Mouse (Mus musculus): Measurements from ENCODE around the gene Sidt1. TPM values are rescaled to one million over a fixed set of nuclear protein-coding genes. Genes with fewer than 3 reads are reported as not detected.

Gene Sidt1
- polyA plus RNA-seq, 1 experiment from 2014 or later, result 0.45 TPM

DNA sequence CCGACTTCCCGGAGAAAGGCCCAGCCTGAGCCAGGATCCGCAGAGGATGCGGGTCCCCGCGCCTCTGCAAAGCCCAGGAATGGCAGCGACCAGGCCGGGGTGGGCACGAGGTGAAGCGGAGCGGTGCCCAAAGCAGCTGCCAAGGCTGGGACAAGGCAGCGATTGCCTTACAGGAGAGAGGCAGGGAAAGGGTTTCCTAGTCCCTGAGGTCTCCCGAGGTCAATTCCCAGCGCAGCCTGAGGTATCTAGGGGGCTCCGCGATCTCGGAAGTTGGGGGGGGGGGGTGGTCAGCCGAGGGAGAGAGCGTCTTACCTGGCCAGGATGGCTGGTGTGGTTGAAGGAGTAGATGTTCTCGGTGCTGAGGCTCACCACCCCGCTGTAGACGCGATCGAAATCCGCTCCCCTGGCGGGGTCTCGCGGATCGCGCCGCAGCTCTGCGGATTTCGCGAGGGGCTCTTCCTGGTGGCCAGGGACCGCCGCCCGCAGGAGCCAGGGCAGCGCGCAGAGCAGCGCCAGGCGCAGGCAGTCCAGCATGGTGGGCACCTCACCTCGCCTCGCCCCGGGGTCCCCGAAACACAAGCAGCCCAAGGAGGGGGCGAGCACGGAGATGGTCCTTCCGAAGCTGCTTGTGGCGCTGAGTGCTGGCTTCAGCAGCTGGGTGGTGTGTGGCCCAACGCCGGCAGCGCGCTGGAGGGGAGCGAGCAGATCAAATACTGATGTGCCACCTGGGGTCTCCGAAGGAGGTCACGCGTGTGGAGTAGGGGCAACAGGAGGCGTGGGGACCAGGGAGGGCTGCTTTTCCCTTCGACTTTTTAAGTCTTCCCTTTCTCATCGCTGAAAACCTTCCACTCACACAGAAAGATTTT is 768 bp downstream of the Sidt1 start:
- Histone ChIP-seq H3K4me2 (replicated peaks) (peak overlapping the region; percentile 97), H3K36me3 (no peaks in the 10 kb centered on the region), H3K4me3 (peak overlapping the region; percentile 50), H3K27ac (no peak overlapping the region), H3K9me3 (no peaks in the 10 kb centered on the region), H3K27me3 (peaks cover 28% of the 10 kb centered on the region), H3K9ac (peak overlapping the region; percentile 34), H3K4me1 (peaks cover 9% of the 10 kb centered on the region; the same call in 1 of the 2 replicates)
- WGBS, result under 1% methylated on average over 58 of the region's 60 CpGs
- peak; percentile 63; the same call in 1 of the 2 replicates for ATAC-seq (ENCODE audit: insufficient number of reproducible peaks, insufficient read depth, low FRiP score, low TSS enrichment)

GRCm38 (mm10) chr16:44331671-44331994 is 1.4 kb downstream of the Sidt1 start:
- WGBS, result 12% methylated on average over 6 of the region's 6 CpGs
- Histone ChIP-seq H3K27me3 (peaks cover 28% of the 10 kb centered on the region), H3K9ac (peak overlapping the region; percentile 34; the same call in 1 of the 2 replicates), H3K4me3 (peak overlapping the region; percentile 50), H3K36me3 (no peaks in the 10 kb centered on the region), H3K4me1 (peaks cover 9% of the 10 kb centered on the region; the same call in 1 of the 2 replicates), H3K27ac (no peak overlapping the region), H3K9me3 (no peaks in the 10 kb centered on the region), H3K4me2 (replicated peaks) (peak overlapping the region; percentile 97)
- ATAC-seq (ENCODE audit: insufficient number of reproducible peaks, insufficient read depth, low FRiP score, low TSS enrichment), result peak; percentile 37; the same call in 1 of the 2 replicates

DNA sequence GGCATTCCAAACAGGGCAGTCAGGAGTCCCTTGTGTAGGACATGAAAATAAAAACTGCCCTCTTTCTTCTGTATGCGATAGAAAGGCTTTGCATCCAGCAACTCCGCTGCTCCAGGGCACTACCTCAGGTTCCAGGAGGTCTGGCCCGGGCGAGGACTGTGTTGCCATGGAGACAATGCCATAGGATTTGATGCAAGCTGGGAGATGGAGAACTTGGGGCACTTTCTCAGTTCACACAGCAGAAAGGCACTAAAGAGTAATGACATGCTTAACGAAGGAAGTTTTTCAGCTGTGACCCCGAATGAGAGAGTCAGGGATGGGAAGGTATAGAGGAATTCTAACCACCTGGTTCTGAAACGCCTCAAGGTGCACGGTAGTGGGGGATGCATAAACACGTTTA is 1.8 kb downstream of the Sidt1 start:
- H3K9ac ChIP-seq, result no peak overlapping the region
- H3K36me3 ChIP-seq, result no peaks in the 10 kb centered on the region
- 17% methylated on average over 9 of the region's 9 CpGs for WGBS
- H3K4me3 ChIP-seq, result no peak overlapping the region
- peaks cover 28% of the 10 kb centered on the region for H3K27me3 ChIP-seq
- no peak overlapping the region for H3K27ac ChIP-seq
- H3K4me2 ChIP-seq (replicated peaks), result no peak overlapping the region
- peaks cover 9% of the 10 kb centered on the region; the same call in 1 of the 2 replicates for H3K4me1 ChIP-seq
- ATAC-seq (ENCODE audit: insufficient number of reproducible peaks, insufficient read depth, low FRiP score, low TSS enrichment), result no peak
- H3K9me3 ChIP-seq, result no peaks in the 10 kb centered on the region

GRCm38 (mm10) chr16:44330657-44331056 is 2.3 kb downstream of the Sidt1 start:
- Histone ChIP-seq H3K27ac (no peak overlapping the region), H3K4me3 (no peak overlapping the region), H3K9me3 (no peaks in the 10 kb centered on the region), H3K4me2 (replicated peaks) (no peak overlapping the region), H3K9ac (no peak overlapping the region), H3K4me1 (peaks cover 9% of the 10 kb centered on the region; the same call in 1 of the 2 replicates), H3K27me3 (peaks cover 28% of the 10 kb centered on the region), H3K36me3 (no peaks in the 10 kb centered on the region)
- no peak for ATAC-seq (ENCODE audit: insufficient number of reproducible peaks, insufficient read depth, low FRiP score, low TSS enrichment)
- WGBS, result 79% methylated on average over 9 of the region's 9 CpGs

- Histone ChIP-seq H3K27me3 (peaks cover 24% of the 10 kb centered on the region), H3K4me3 (no peak overlapping the region), H3K9ac (no peak overlapping the region), H3K27ac (no peak overlapping the region), H3K36me3 (no peaks in the 10 kb centered on the region), H3K9me3 (no peaks in the 10 kb centered on the region), H3K4me2 (replicated peaks) (no peak overlapping the region), H3K4me1 (peaks cover 9% of the 10 kb centered on the region; the same call in 1 of the 2 replicates)
- no peak for ATAC-seq (ENCODE audit: insufficient number of reproducible peaks, insufficient read depth, low FRiP score, low TSS enrichment)
- WGBS, result 40% methylated on average over 4 of the region's 4 CpGs
These were observed 4.4 kb downstream of the Sidt1 start for GRCm38 (mm10) chr16:44328644-44329043.

GRCm38 (mm10) chr16:44320232-44320631 is 12.8 kb downstream of the Sidt1 start:
- WGBS, result 75% methylated on average over 3 of the region's 3 CpGs
- no peak for ATAC-seq (ENCODE audit: insufficient number of reproducible peaks, insufficient read depth, low FRiP score, low TSS enrichment)
- Histone ChIP-seq H3K27ac (no peak overlapping the region), H3K4me3 (no peak overlapping the region), H3K4me2 (replicated peaks) (no peak overlapping the region), H3K36me3 (no peaks in the 10 kb centered on the region), H3K9me3 (no peaks in the 10 kb centered on the region), H3K27me3 (no peaks in the 10 kb centered on the region), H3K9ac (no peak overlapping the region), H3K4me1 (no peaks in the 10 kb centered on the region)

DNA sequence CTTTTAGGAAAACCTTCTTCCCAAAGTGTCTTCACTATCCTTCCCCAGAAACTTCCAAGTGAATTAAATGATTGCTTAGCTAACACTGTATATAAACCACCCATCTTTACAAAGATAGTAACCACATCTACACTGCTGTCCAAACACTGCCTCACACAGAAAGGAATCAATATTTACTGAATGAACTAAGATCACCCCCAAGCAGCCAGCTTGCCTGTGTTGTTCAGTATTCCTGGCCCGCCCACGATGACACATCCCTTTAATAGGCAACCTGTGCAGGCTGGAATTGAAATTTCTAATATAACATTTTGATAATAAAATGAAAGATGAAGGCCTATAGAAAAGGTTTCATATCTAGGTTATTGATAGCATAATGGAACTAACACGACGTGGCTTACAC is 16.6 kb downstream of the Sidt1 start:
- H3K4me1 ChIP-seq, result no peaks in the 10 kb centered on the region
- no peak overlapping the region for H3K4me3 ChIP-seq
- no peaks in the 10 kb centered on the region for H3K9me3 ChIP-seq
- no peaks in the 10 kb centered on the region for H3K27me3 ChIP-seq
- no peak overlapping the region for H3K9ac ChIP-seq
- WGBS, result 89% methylated on average over 4 of the region's 4 CpGs
- ATAC-seq (ENCODE audit: insufficient number of reproducible peaks, insufficient read depth, low FRiP score, low TSS enrichment), result no peak
- no peak overlapping the region for H3K27ac ChIP-seq
- no peak overlapping the region for H3K4me2 ChIP-seq (replicated peaks)
- no peaks in the 10 kb centered on the region for H3K36me3 ChIP-seq

GRCm38 (mm10) chr16:44313422-44313821 is 19.6 kb downstream of the Sidt1 start:
- H3K9ac ChIP-seq, result no peak overlapping the region
- no peaks in the 10 kb centered on the region for H3K36me3 ChIP-seq
- no peak overlapping the region for H3K27ac ChIP-seq
- WGBS, result 77% methylated on average over 4 of the region's 4 CpGs
- H3K4me1 ChIP-seq, result no peaks in the 10 kb centered on the region
- no peaks in the 10 kb centered on the region for H3K27me3 ChIP-seq
- no peak for ATAC-seq (ENCODE audit: insufficient number of reproducible peaks, insufficient read depth, low FRiP score, low TSS enrichment)
- H3K4me2 ChIP-seq (replicated peaks), result no peak overlapping the region
- no peak overlapping the region for H3K4me3 ChIP-seq
- no peaks in the 10 kb centered on the region for H3K9me3 ChIP-seq

- H3K36me3 ChIP-seq, result no peaks in the 10 kb centered on the region
- H3K27me3 ChIP-seq, result no peaks in the 10 kb centered on the region
These were observed 27.4 kb downstream of the Sidt1 start for GRCm38 (mm10) chr16:44305606-44306005.

GRCm38 (mm10) chr16:44303822-44304221 is 29.2 kb downstream of the Sidt1 start:
- 70% methylated on average over 2 of the region's 2 CpGs for WGBS
- H3K9me3 ChIP-seq, result no peaks in the 10 kb centered on the region
- H3K4me2 ChIP-seq (replicated peaks), result no peak overlapping the region
- H3K27ac ChIP-seq, result no peak overlapping the region
- no peaks in the 10 kb centered on the region for H3K36me3 ChIP-seq
- ATAC-seq (ENCODE audit: insufficient number of reproducible peaks, insufficient read depth, low FRiP score, low TSS enrichment), result no peak
- no peaks in the 10 kb centered on the region for H3K4me1 ChIP-seq
- no peaks in the 10 kb centered on the region for H3K27me3 ChIP-seq
- H3K4me3 ChIP-seq, result no peak overlapping the region
- H3K9ac ChIP-seq, result no peak overlapping the region

More at GRCm38 (mm10) chr16:44305606-44306005, 27.4 kb downstream of the Sidt1 start:
- Histone ChIP-seq H3K9ac (no peak overlapping the region), H3K4me2 (replicated peaks) (no peak overlapping the region), H3K27ac (no peak overlapping the region), H3K4me1 (no peaks in the 10 kb centered on the region), H3K4me3 (no peak overlapping the region), H3K9me3 (no peaks in the 10 kb centered on the region)
- 49% methylated on average over 3 of the region's 3 CpGs for WGBS
- ATAC-seq (ENCODE audit: insufficient number of reproducible peaks, insufficient read depth, low FRiP score, low TSS enrichment), result no peak

DNA sequence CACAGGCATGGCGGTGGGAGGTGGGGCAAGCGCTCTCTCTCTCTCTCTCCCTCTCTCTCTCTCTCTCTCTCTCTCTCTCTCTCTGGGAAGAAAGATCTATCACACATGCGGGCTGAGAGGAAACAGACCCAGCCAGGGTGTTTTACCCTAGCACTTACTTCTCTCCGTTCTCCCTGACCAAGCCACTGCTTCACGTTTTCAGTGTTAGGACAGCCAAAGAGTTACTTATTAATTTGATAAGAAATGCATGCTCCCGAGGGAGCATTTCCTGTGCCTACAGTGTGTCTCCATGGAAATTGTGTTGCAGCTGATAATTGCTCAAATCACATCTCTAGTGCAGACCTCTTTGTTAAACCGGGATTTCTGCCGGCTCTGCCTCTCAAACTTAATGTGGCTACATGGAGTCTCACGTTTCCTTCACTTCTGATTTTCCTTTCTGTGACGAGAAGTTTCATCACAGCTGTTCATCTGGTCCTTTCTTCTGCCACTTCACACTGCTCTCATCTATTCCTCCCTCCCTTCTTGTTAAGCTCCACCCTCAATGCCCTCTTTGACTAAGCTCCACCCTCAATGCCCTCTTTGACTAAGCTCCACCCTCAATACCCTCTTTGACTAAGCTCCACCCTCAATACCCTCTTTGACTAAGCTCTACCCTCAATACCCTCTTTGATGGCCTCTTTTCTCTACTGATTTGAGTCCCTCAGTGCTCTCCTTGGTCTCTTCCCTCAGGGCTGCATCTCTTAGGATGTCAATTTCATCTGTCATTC is 30.7 kb downstream of the Sidt1 start:
- Histone ChIP-seq H3K27ac (no peak overlapping the region), H3K36me3 (no peaks in the 10 kb centered on the region), H3K9ac (no peak overlapping the region), H3K27me3 (no peaks in the 10 kb centered on the region), H3K4me2 (replicated peaks) (no peak overlapping the region), H3K9me3 (no peaks in the 10 kb centered on the region), H3K4me1 (no peaks in the 10 kb centered on the region), H3K4me3 (no peak overlapping the region)
- ATAC-seq (ENCODE audit: insufficient number of reproducible peaks, insufficient read depth, low FRiP score, low TSS enrichment), result no peak
- 46% methylated on average over 10 of the region's 10 CpGs for WGBS
